Mouse (Mus musculus): ENCODE data around the gene Impg1.

The Impg1 gene

GRCm38 (mm10) chr9:80282426-80282825 lies 182.9 kb downstream of the Impg1 start:
- DNase-seq (ENCODE audit: low read depth): no peak

DNA sequence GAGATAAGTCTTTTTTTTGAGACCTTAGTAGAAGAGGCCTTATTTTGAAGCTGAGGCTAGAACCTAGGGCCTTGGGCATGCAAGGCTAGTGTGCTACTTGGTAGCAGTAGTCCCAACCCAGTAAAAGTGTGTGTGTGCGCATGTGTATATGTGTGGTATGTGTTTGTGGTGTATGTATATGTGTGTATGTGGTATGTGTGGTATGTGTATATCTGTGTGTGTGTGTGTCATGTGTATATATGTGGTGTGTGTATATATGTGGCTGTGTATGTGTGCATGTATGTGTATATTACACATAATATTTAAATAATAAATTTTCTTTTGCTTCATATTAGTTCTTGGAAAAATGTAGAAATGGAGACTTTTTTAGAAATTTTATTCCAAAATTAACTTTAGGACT lies 184.6 kb downstream of the Impg1 start:
- no peak for DNase-seq (ENCODE audit: low read depth)

DNA sequence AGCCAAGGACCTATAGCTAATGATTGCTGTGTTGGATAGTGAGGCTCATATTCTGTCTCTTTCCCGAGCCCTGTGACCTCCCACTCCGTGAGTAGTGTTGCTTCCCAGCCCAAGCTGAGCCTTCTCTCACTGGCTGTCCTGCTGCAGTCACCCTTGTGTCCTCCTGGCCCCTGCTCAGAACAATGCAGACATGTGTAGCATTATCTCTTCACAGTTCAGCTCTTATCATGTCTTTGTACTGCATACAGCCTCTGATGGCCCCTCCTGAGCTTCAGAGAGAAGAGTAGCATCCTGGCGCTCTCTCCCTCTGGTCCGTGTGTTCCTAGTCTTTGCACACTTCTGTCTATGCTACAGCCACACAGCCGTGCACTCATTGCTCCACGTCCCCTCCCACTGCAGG lies 187.5 kb downstream of the Impg1 start:
- no peak for DNase-seq (ENCODE audit: low read depth)

- DNase-seq (ENCODE audit: low read depth): no peak
Measured at GRCm38 (mm10) chr9:80277157-80277556, 188.1 kb downstream of the Impg1 start.

- no peak for DNase-seq (ENCODE audit: low read depth)
Measured at GRCm38 (mm10) chr9:80275772-80276134, 189.5 kb downstream of the Impg1 start.

DNA sequence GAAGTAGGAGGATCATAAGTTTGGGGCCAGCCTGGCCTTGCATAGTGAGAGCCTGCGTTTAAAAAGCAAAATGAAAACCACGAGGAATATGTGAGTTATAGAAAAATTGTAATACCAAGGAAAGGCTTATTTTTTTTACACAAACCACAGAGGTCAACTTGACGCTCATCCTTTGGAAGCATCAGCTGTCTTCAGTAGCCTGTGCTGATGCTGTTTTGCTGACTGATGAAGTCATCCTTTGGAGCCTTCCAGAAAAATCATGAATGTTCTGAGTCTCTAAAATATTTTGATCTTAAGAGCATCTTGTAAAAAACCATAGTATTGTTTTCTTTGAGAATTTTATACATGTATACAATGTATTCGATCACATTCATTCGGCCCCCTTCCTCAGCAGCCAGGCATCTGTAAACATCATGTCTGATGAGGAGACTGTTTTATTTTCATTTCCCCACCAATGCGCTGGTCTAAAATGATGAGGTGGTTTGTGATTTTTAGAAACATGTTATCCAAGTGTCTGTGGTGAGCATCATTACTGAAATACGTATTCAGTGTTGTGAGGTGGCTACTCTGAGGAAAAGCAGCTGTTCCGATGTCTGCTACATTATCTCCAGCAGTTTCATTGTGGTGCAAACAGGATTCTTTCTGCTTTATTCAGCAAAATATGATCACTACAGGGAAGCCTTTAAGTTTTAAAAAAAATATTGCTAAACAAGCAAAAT lies 190.1 kb downstream of the Impg1 start:
- no peak for DNase-seq (ENCODE audit: low read depth)

DNA sequence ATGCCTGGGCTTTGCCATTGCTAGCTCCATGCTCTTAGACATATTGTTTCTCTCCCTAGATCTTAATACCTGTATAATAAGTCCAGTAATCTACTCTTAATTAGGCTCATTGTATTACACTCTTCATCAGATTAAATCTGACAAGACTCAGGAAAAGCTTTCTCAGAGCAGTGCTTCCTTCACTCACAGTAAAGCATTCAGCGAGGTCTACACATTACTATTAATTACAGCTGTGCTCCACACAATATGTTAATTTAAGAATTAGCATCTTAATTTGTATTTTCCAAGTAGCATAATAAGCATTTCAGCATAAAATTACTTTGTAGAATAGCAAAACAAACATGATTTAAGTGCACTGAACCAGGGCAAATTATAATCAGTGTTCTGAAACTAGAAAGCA lies 192.3 kb downstream of the Impg1 start:
- no peak for DNase-seq (ENCODE audit: low read depth)

DNA sequence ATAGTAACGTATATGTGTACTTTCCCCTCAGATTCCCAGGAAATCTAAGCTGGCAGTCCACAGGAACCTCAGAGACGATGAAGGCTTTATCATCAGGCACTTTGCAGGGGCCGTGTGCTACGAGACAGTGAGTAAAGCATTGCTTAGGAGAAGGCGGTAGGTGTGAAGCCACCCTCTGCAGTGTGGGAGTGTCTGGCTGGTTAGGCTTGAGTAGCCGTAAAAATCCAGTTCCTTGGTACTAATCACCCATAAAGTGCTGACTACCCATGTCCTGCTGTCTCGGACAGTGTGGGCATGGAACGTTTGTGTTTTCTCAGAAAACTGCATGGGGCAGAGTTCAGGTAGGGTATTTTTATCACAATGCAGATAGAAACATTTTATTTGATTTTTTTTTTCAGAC lies 195.7 kb downstream of the Impg1 start:
- DNase-seq (ENCODE audit: low read depth): no peak

- DNase-seq (ENCODE audit: low read depth): no peak
Measured at GRCm38 (mm10) chr9:80266507-80266906, 198.8 kb downstream of the Impg1 start.

- DNase-seq (ENCODE audit: low read depth): no peak
Measured at GRCm38 (mm10) chr9:80266086-80266485, 199.2 kb downstream of the Impg1 start.

Data from 416B (cell line).